Mouse (Mus musculus): ENCODE measurements around the gene Guf1.

Guf1 gene

GRCm38 (mm10) chr5:69556628-69557403, at the start of gene Guf1:
Guf1 (plus strand) TSS chr5:69556923.
- peak; percentile 94 to 96 for DNase-seq

GRCm38 (mm10) chr5:69507045-69507444, 49.7 kb upstream of the Guf1 start:
- DNase-seq, result no peak

GRCm38 (mm10) chr5:69511631-69512030, 45.1 kb upstream of the Guf1 start:
- DNase-seq, result no peak

DNA sequence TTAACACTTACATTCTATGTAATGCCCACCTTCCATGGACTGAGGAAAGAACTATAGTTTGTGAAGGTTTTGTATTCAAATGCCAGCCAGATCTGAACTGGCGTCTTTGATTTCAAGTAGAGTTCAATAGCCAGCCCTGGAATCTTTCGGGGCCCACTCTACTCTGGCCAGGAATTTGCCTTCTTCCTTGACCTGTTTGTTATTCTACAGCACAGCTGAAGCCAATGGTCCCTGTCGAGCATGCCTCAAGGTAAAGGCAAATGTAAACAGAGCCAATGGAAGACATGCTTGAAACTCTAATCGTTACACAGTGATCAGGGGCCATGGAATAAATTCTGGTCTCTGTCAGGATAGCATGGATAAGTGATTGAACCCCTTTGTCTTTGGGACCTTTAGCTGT, 44.5 kb upstream of the Guf1 start:
- DNase-seq, result no peak

- peak in 1 of 2 experiments; percentile 43 for DNase-seq
These were observed 36.0 kb upstream of the Guf1 start for GRCm38 (mm10) chr5:69520661-69521278.

DNA sequence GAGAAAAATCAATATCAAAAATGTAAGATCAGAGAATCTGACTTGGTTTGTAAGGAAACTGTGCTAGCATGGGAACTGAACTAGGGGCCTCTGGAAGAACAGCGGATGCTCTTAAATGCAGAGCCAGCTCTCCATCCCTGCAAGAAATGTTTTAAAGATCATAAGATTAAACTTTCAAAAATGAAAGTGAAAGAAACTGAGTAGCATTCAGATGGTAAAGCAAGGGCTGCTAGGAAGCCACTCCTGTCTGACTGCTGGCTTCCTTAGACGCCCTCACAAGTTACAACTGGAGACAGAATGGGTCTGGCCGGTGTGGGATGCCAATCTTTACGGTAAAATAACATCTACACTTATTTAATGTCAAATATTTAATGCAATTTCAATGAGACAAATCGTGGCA, 34.7 kb upstream of the Guf1 start:
- DNase-seq, result no peak

- no peak for DNase-seq
These were observed 32.8 kb upstream of the Guf1 start for GRCm38 (mm10) chr5:69523944-69524343.

- no peak for DNase-seq
These were observed 15.0 kb upstream of the Guf1 start for GRCm38 (mm10) chr5:69541680-69542079.

GRCm38 (mm10) chr5:69542489-69542888, 14.2 kb upstream of the Guf1 start, which contains the start of gene Yipf7:
Yipf7 (minus strand) TSS chr5:69542648.
- DNase-seq, result no peak

DNA sequence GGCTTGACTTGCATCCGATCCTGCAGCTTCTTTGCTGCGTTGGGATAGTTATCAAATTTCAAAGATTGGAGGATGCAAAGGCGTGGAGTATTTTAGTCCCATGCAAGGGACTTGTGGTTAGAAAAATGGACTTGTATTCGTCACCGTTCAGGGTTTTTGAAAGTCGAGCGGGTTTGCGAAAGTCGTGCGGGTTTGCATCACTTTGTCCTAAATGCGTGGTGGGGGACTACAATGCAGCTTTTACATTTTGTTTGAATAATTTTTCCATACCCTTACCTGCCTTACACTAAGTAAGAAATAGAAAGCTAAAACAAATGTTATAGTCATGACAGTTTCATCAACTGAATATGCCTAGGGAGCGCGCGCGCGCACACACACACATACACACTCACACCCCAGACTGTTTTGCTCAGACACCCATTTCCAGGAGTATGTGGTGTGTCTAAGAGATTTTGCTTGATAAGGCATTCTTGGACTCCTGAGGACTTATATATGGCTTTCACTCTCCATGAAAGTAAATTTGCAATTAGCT, 747 bp downstream of the Guf1 start:
- no peak for DNase-seq

GRCm38 (mm10) chr5:69591640-69592461, 35.1 kb downstream of the Guf1 start, which contains the start of gene Gnpda2:
Gnpda2 (minus strand) TSS chr5:69592340.
- DNase-seq, result peak; percentile 88 to 89

GRCm38 (mm10) chr5:69601027-69601426, 44.3 kb downstream of the Guf1 start:
- DNase-seq, result no peak

DNA sequence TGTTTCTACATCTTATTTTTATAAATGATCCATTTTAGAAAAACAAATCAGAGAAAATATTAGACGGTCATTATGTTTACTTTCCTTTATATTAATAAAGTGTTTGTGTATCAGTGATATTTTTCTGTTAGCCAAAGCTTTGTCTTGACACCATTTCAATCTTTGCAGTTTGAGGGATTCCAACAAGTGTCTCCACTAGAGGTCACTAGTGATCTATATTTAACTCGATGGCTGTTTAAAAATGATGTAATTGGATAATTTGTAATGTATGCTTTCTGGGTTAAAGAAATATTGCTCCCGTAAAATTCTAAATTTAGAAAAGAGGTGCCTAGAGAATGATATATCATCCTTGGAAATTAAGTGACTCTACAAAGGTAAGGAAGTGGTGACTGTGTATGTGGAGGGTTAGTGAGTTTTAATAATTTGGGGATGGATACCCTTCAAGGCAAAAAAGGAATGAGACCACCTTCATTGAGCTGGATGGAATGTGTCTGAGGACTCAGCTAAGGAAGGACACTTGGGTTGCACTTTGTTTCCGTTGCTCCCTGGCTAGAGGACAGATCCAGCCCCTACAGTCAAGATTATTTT, 56.6 kb downstream of the Guf1 start:
- DNase-seq, result no peak

- no peak for DNase-seq
These were observed 64.2 kb downstream of the Guf1 start for GRCm38 (mm10) chr5:69620899-69621298.

Measured in lung, postnatal 4 days (tissue).